ENCODE assay signal across 17 mouse cellular contexts in the genomic region with DNA sequence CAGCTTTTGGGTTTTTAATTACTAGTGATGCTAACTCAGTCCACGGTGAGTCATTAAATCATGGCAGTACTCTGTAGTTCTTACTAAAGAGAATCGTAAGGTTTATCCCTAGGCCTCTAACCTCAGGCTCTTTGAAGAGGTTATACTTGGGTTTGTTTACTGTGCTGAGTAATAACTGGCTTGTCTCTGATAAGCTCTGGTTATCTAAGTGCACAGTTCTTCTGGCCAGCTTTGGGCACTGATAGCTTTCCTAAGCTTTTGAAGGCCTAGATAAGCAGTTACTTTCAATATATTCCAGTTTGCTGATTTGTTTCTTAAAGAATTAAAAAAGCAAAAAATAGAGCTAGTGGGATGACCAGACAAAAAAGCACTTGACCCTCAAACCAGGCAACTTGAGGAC. TPM values are rescaled to one million over a fixed set of nuclear protein-coding genes. Genes with fewer than 3 reads are reported as not detected.
"Had no signal": no experiment of that assay in that cellular context is flagged by ENCODE, and none has a peak within 500 bp of the region (broad histone marks: within the 10 kb centered on the region; RNA-seq: fewer than 3 reads in every experiment).

No protein-coding gene starts in this region.

- DNase-seq: kidney, adult 11 months; kidney, adult 8-10 months; kidney, postnatal 10 days; kidney, postnatal 36 days; left cerebral cortex, postnatal 4 days; lung, adult 18-20 months; lung, postnatal 10 days; midbrain, embryonic 14.5 days; thymus, adult 18-20 months; thymus, postnatal 36 days had no signal

- H3K4me1 ChIP-seq: kidney, embryonic 15.5 days; limb, embryonic 12.5 days; limb, embryonic 15.5 days; lung, embryonic 15.5 days; megakaryocyte, embryonic 14.5 days had no signal

- H3K27ac ChIP-seq: kidney, embryonic 15.5 days; limb, embryonic 12.5 days; limb, embryonic 15.5 days; lung, embryonic 15.5 days; macrophage had no signal

- H3K36me3 ChIP-seq: kidney, embryonic 15.5 days; limb, embryonic 12.5 days; limb, embryonic 15.5 days; lung, embryonic 15.5 days had no signal

- H3K9ac ChIP-seq: kidney, embryonic 15.5 days; limb, embryonic 12.5 days; limb, embryonic 15.5 days; lung, embryonic 15.5 days had no signal

- H3K4me3 ChIP-seq: kidney, embryonic 15.5 days; limb, embryonic 12.5 days; limb, embryonic 15.5 days; lung, embryonic 15.5 days; megakaryocyte, embryonic 14.5 days had no signal

- H3K9me3 ChIP-seq: kidney, embryonic 15.5 days; limb, embryonic 12.5 days; limb, embryonic 15.5 days; lung, embryonic 15.5 days; megakaryocyte, embryonic 14.5 days had no signal

- H3K4me2 ChIP-seq: kidney, embryonic 15.5 days; limb, embryonic 12.5 days; limb, embryonic 15.5 days; lung, embryonic 15.5 days; midbrain, embryonic 11.5 days had no signal

- H3K27me3 ChIP-seq: kidney, embryonic 15.5 days; limb, embryonic 12.5 days; limb, embryonic 15.5 days; lung, embryonic 15.5 days; megakaryocyte, embryonic 14.5 days had no signal

RNA-seq across cellular contexts. Expression of gene Dync1i1, which starts 37.5 kb away (rescaled TPM):
- polyA plus RNA-seq: macrophage had no signal
